Mouse (Mus musculus) myocyte (in vitro differentiated cells): ENCODE results near the gene Tcam1. TPM values are rescaled to one million over a fixed set of nuclear protein-coding genes. Genes with fewer than 3 reads are reported as not detected.
A peak's percentile ranks its signal among the peaks of the same experiment; 100 is the strongest.

Source experiments
- H3K27me3 ChIP-seq: one replicate; pipeline ENCODE4 v1.6.1; 2011; ENCODE audit not compliant: control insufficient read depth, insufficient read depth, insufficient read length
- H3K36me3 ChIP-seq: one replicate; pipeline ENCODE4 v1.6.1; 2011; ENCODE audit not compliant: control insufficient read depth, insufficient read depth
- H3K4me2 ChIP-seq: one replicate; pipeline ENCODE4 v1.6.1; 2011; ENCODE audit warnings: low read depth, control low read depth
- H3K4me3 ChIP-seq: one replicate; pipeline ENCODE4 v1.5.1; 2011; ENCODE audit warnings: mild to moderate bottlenecking, control low read depth, moderate library complexity
- H3K79me2 ChIP-seq: one replicate; pipeline ENCODE4 v1.6.1; 2011; ENCODE audit not compliant: control insufficient read depth, insufficient read depth
- H3ac ChIP-seq: one replicate; pipeline ENCODE4 v1.6.1; 2011; ENCODE audit not compliant: control insufficient read depth, insufficient read length
- CEBPB ChIP-seq: IDR thresholded peaks from 2 replicates; pipeline ENCODE4 v1.6.1; 2011; ENCODE audit warnings: mild to moderate bottlenecking, moderate library complexity; ENCODE audit not compliant: poor library complexity, insufficient read depth, severe bottlenecking
- E2F4 ChIP-seq: IDR thresholded peaks from one replicate; pipeline ENCODE4 v1.6.1; 2011; ENCODE audit warnings: mild to moderate bottlenecking, control low read depth, moderate library complexity; ENCODE audit not compliant: insufficient read depth
- MAX ChIP-seq: IDR thresholded peaks from one replicate; pipeline ENCODE4 v1.6.1; 2011; ENCODE audit warnings: low read depth, mild to moderate bottlenecking, control low read depth
- MYOD1 ChIP-seq, 3 experiments: IDR thresholded peaks; one replicate each; pipeline ENCODE4 v1.6.1; 2011; ENCODE audit warnings: control low read depth in 2 of 3, low read depth in 2 of 3, mild to moderate bottlenecking in 2 of 3, moderate library complexity in 1 of 3; ENCODE audit not compliant: insufficient read length in 2 of 3, control insufficient read depth in 1 of 3
- MYOG ChIP-seq, 3 experiments: IDR thresholded peaks; one replicate each; pipeline ENCODE4 v1.6.1; 2011; ENCODE audit warnings: control low read depth in 2 of 3, low read depth in 2 of 3, mild to moderate bottlenecking in 2 of 3; ENCODE audit not compliant: insufficient read length in 2 of 3, control insufficient read depth in 1 of 3, insufficient read depth in 1 of 3
- POLR2A ChIP-seq: IDR thresholded peaks from one replicate; pipeline ENCODE4 v1.6.1; 2011; ENCODE audit warnings: low read depth, mild to moderate bottlenecking, control low read depth, moderate library complexity; ENCODE audit not compliant: insufficient read length
- POLR2AphosphoS2 ChIP-seq: IDR thresholded peaks from one replicate; pipeline ENCODE4 v1.6.1; 2011; ENCODE audit warnings: low read depth, control low read depth; ENCODE audit not compliant: insufficient read length
- REST ChIP-seq: IDR thresholded peaks from one replicate; pipeline ENCODE4 v1.6.1; 2011; ENCODE audit warnings: mild to moderate bottlenecking, control low read depth, moderate library complexity; ENCODE audit not compliant: insufficient read depth, insufficient read length
- SRF ChIP-seq: IDR thresholded peaks from one replicate; pipeline ENCODE4 v1.6.1; 2011; ENCODE audit warnings: low read depth; ENCODE audit not compliant: control insufficient read depth, insufficient read length
- TCF12 ChIP-seq: IDR thresholded peaks from one replicate; pipeline ENCODE4 v1.6.1; 2011; ENCODE audit warnings: mild to moderate bottlenecking, control low read depth; ENCODE audit not compliant: poor library complexity, insufficient read depth, severe bottlenecking
- TCF3 ChIP-seq: IDR thresholded peaks from one replicate; pipeline ENCODE4 v1.6.1; 2011; ENCODE audit warnings: low read depth, control low read depth; ENCODE audit not compliant: insufficient read length
- USF1 ChIP-seq: IDR thresholded peaks from one replicate; pipeline ENCODE4 v1.6.1; 2011; ENCODE audit warnings: low read depth, mild to moderate bottlenecking, control low read depth, moderate library complexity
- polyA plus RNA-seq: library from polyadenylated mRNA; unstranded; fragments of >200 nt; fragmentation: generic; extraction: Trizol; gene quantifications from one replicate; pipeline ENCODE4 v1.2.1, GENCODE M21; 2012; ENCODE audit warnings: missing spikeins

The Tcam1 gene
- polyA plus RNA-seq, 1 experiment, result 0.11 TPM

- TF ChIP-seq MYOD1 (IDR thresholded peaks at IDR 0.05; ENCODE audit: control insufficient read depth in 1 of 3, insufficient read length in 2 of 3, low read depth in 2 of 3) (no peak), USF1 (no peak), POLR2AphosphoS2 (peak; percentile 37), MAX (no peak), CEBPB (no peak), E2F4 (no peak), TCF3 (no peak), SRF (no peak)
- no peak overlapping the region for H3K4me3 ChIP-seq
- peaks cover 18% of the 10 kb centered on the region for H3K79me2 ChIP-seq
- H3K4me2 ChIP-seq, result no peak overlapping the region
- no peak overlapping the region for H3ac ChIP-seq
- peaks cover 43% of the 10 kb centered on the region for H3K36me3 ChIP-seq
- H3K27me3 ChIP-seq, result no peaks in the 10 kb centered on the region
Observed at GRCm38 (mm10) chr11:106264988-106265387, 11.5 kb upstream of the Tcam1 start.

GRCm38 (mm10) chr11:106265570-106265969, 10.9 kb upstream of the Tcam1 start:
- H3ac ChIP-seq, result no peak overlapping the region
- no peak for TF ChIP-seq USF1
- TF ChIP-seq TCF12, result no peak
- no peak for TF ChIP-seq TCF3
- TF ChIP-seq MYOG (IDR thresholded peaks at IDR 0.05; ENCODE audit: control insufficient read depth in 1 of 3, insufficient read depth in 1 of 3, insufficient read length in 2 of 3, low read depth in 2 of 3), result no peak
- peaks cover 23% of the 10 kb centered on the region for H3K79me2 ChIP-seq
- H3K36me3 ChIP-seq, result peaks cover 43% of the 10 kb centered on the region
- no peak overlapping the region for H3K4me3 ChIP-seq
- H3K4me2 ChIP-seq, result no peak overlapping the region
- no peaks in the 10 kb centered on the region for H3K27me3 ChIP-seq

GRCm38 (mm10) chr11:106266431-106266830, 10.0 kb upstream of the Tcam1 start:
- no peak overlapping the region for H3K4me3 ChIP-seq
- TF ChIP-seq TCF12 (no peak), USF1 (no peak), E2F4 (no peak), MAX (no peak), REST (no peak)
- H3K4me2 ChIP-seq, result no peak overlapping the region
- H3ac ChIP-seq, result no peak overlapping the region
- H3K79me2 ChIP-seq, result peaks cover 28% of the 10 kb centered on the region
- H3K27me3 ChIP-seq, result no peaks in the 10 kb centered on the region
- H3K36me3 ChIP-seq, result peaks cover 43% of the 10 kb centered on the region

- Histone ChIP-seq H3ac (no peak overlapping the region), H3K36me3 (peaks cover 34% of the 10 kb centered on the region), H3K4me2 (no peak overlapping the region), H3K4me3 (no peak overlapping the region), H3K79me2 (peaks cover 36% of the 10 kb centered on the region), H3K27me3 (no peaks in the 10 kb centered on the region)
- TF ChIP-seq POLR2AphosphoS2, result peak; percentile 25
- no peak for TF ChIP-seq POLR2A
- TF ChIP-seq E2F4, result no peak
Observed at GRCm38 (mm10) chr11:106267311-106267852, 9.1 kb upstream of the Tcam1 start.

- Histone ChIP-seq H3K79me2 (peaks cover 36% of the 10 kb centered on the region), H3ac (no peak overlapping the region), H3K27me3 (no peaks in the 10 kb centered on the region), H3K36me3 (peaks cover 29% of the 10 kb centered on the region), H3K4me3 (no peak overlapping the region), H3K4me2 (no peak overlapping the region)
- TF ChIP-seq REST, result no peak
- TF ChIP-seq TCF12, result no peak
- no peak for TF ChIP-seq USF1
- TF ChIP-seq MYOD1 (IDR thresholded peaks at IDR 0.05; ENCODE audit: control insufficient read depth in 1 of 3, insufficient read length in 2 of 3, low read depth in 2 of 3), result no peak
- TF ChIP-seq TCF3, result no peak
- TF ChIP-seq POLR2A, result no peak
- no peak for TF ChIP-seq MAX
- no peak for TF ChIP-seq E2F4
- no peak for TF ChIP-seq POLR2AphosphoS2
- no peak for TF ChIP-seq CEBPB
- TF ChIP-seq MYOG (IDR thresholded peaks at IDR 0.05; ENCODE audit: control insufficient read depth in 1 of 3, insufficient read depth in 1 of 3, insufficient read length in 2 of 3, low read depth in 2 of 3), result no peak
- TF ChIP-seq SRF, result no peak
Observed at GRCm38 (mm10) chr11:106267871-106268270, 8.6 kb upstream of the Tcam1 start.

- no peak overlapping the region for H3K4me3 ChIP-seq
Observed at GRCm38 (mm10) chr11:106268326-106269059, 8.0 kb upstream of the Tcam1 start.

More at GRCm38 (mm10) chr11:106268326-106269059, 8.0 kb upstream of the Tcam1 start:
- TF ChIP-seq USF1 (no peak), E2F4 (no peak), TCF3 (no peak), MYOD1 (IDR thresholded peaks at IDR 0.05; ENCODE audit: control insufficient read depth in 1 of 3, insufficient read length in 2 of 3, low read depth in 2 of 3) (no peak), REST (no peak), MYOG (IDR thresholded peaks at IDR 0.05; ENCODE audit: control insufficient read depth in 1 of 3, insufficient read depth in 1 of 3, insufficient read length in 2 of 3, low read depth in 2 of 3) (no peak), TCF12 (no peak), MAX (no peak), CEBPB (no peak), SRF (no peak), POLR2A (no peak), POLR2AphosphoS2 (no peak)
- H3K36me3 ChIP-seq, result peaks cover 23% of the 10 kb centered on the region
- no peak overlapping the region for H3ac ChIP-seq
- no peak overlapping the region for H3K4me2 ChIP-seq
- no peaks in the 10 kb centered on the region for H3K27me3 ChIP-seq
- peaks cover 36% of the 10 kb centered on the region for H3K79me2 ChIP-seq
